Mouse (Mus musculus): ENCODE data around the gene Cmpk2.
"Not testable (repeated sequence)": the region's sequence is repeated elsewhere in the genome, so short reads cannot be mapped to it uniquely, and the experiment has no call there.

The Cmpk2 gene

GRCm38 (mm10) chr12:26469098-26470041 lies at the start of gene Cmpk2:
Gene Cmpk2, plus strand, starts transcription at chr12:26469204.
- CTCF ChIA-PET: interaction anchor here (1.3 kb wide), 1 partner anchor 12 kb away, joined by 6 read pairs; no protein-coding TSS in a partner anchor

GRCm38 (mm10) chr12:26424841-26425240 lies 44.2 kb upstream of the Cmpk2 start:
- CTCF ChIA-PET: interaction anchor here (0.7 kb wide), 1 partner anchor 1168 kb away, joined by 3 read pairs; no protein-coding TSS in a partner anchor

- CTCF ChIA-PET: not testable (repeated sequence)
These were observed 40.2 kb upstream of the Cmpk2 start for GRCm38 (mm10) chr12:26428771-26429170.

- CTCF ChIA-PET: no interaction called here
These were observed 32.7 kb upstream of the Cmpk2 start for GRCm38 (mm10) chr12:26436334-26436733.

- CTCF ChIA-PET: no interaction called here
These were observed 31.1 kb upstream of the Cmpk2 start for GRCm38 (mm10) chr12:26437950-26438349.

- CTCF ChIA-PET: interaction anchor here (0.6 kb wide), 1 partner anchor 37 kb away, joined by 5 read pairs; no protein-coding TSS in a partner anchor
These were observed 29.6 kb upstream of the Cmpk2 start for GRCm38 (mm10) chr12:26439366-26439765.

GRCm38 (mm10) chr12:26444054-26444453 lies 24.9 kb upstream of the Cmpk2 start:
- CTCF ChIA-PET: interaction anchor here (0.7 kb wide), 1 partner anchor 128 kb away, joined by 4 read pairs; no protein-coding TSS in a partner anchor

- CTCF ChIA-PET: interaction anchor here (0.7 kb wide), 1 partner anchor 129 kb away, joined by 4 read pairs; no protein-coding TSS in a partner anchor
These were observed 24.5 kb upstream of the Cmpk2 start for GRCm38 (mm10) chr12:26444511-26444910.

GRCm38 (mm10) chr12:26446377-26447045 lies 22.5 kb upstream of the Cmpk2 start:
- CTCF ChIA-PET: no interaction called here

- CTCF ChIA-PET: no interaction called here
These were observed 19.5 kb upstream of the Cmpk2 start for GRCm38 (mm10) chr12:26449483-26449882.

GRCm38 (mm10) chr12:26451150-26451549 lies 17.9 kb upstream of the Cmpk2 start:
- CTCF ChIA-PET: interaction anchor here (0.5 to 0.6 kb wide), 2 partner anchors 9 to 31 kb away, joined by 3 read pairs; no protein-coding TSS in a partner anchor

GRCm38 (mm10) chr12:26452951-26453350 lies 16.1 kb upstream of the Cmpk2 start:
- CTCF ChIA-PET: no interaction called here

- CTCF ChIA-PET: interaction anchor here (0.7 kb wide), 1 partner anchor 81 kb away, joined by 3 read pairs; no protein-coding TSS in a partner anchor
These were observed 14.3 kb upstream of the Cmpk2 start for GRCm38 (mm10) chr12:26454682-26455081.

- CTCF ChIA-PET: interaction anchor here (0.6 to 1.4 kb wide), 2 partner anchors 13 to 164 kb away, joined by 5 to 6 read pairs; partner anchors contain the start of gene Cmpk2
These were observed 12.8 kb upstream of the Cmpk2 start, which contains the start of gene Rsad2 for GRCm38 (mm10) chr12:26456028-26456698. Gene Rsad2, minus strand, starts transcription at chr12:26456452.

GRCm38 (mm10) chr12:26460091-26460490 lies 8.9 kb upstream of the Cmpk2 start:
- CTCF ChIA-PET: interaction anchor here (1.2 kb wide), 1 partner anchor 9 kb away, joined by 3 read pairs; no protein-coding TSS in a partner anchor

- CTCF ChIA-PET: no interaction called here
These were observed 3.4 kb upstream of the Cmpk2 start for GRCm38 (mm10) chr12:26465600-26465999.

GRCm38 (mm10) chr12:26470042-26470409 lies 1.0 kb downstream of the Cmpk2 start:
- CTCF ChIA-PET: no interaction called here

GRCm38 (mm10) chr12:26471376-26471775 lies 2.4 kb downstream of the Cmpk2 start:
- CTCF ChIA-PET: no interaction called here

- CTCF ChIA-PET: no interaction called here
These were observed 3.9 kb downstream of the Cmpk2 start for GRCm38 (mm10) chr12:26472770-26473481.

GRCm38 (mm10) chr12:26473746-26474145 lies 4.7 kb downstream of the Cmpk2 start:
- CTCF ChIA-PET: no interaction called here

- CTCF ChIA-PET: no interaction called here
These were observed 8.2 kb downstream of the Cmpk2 start for GRCm38 (mm10) chr12:26477198-26477597.
